13 mouse cellular contexts compared by ENCODE assay signal in the genomic region with DNA sequence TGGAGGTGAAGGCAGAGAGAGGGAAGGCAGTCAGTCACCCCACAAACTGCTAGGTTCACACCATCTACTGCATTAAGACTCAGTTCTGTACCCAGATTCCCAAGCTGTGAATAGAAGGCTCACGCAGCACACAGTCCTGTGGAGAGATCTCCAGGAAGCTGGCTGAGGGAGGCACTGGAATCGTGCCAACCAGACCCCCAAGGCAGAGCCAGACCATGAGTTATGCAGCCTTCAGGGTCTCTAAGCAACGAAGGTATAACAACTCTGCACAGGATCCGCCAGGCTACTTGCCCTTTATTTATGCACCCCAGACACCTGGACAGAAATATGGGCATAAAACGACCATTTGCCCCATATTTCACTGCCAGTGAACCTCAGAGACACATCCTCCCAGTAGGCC.
DNase-seq lines count a peak whose midpoint lies in the region; ATAC-seq and TF ChIP-seq lines count a peak whose summit lies in the region.
"Had no signal": no experiment of that assay in that cellular context is flagged by ENCODE, and none has a peak within 500 bp of the region (broad histone marks: within the 10 kb centered on the region; RNA-seq: fewer than 3 reads in every experiment).

No protein-coding gene starts in this region.

- H3K4me3 ChIP-seq in cerebellum, adult 2 months (replicated peaks; ENCODE audit: insufficient read depth, low read depth, low read length): no peak overlapping the region
- H3K4me3 ChIP-seq in hindbrain, embryonic 12.5 days: no peak overlapping the region
- H3K4me3 ChIP-seq in hindbrain, embryonic 10.5 days: no peak overlapping the region
- no peak overlapping the region for H3K4me3 ChIP-seq in stomach, postnatal 0 days (ENCODE audit: low read depth, low read length)
- H3K4me3 ChIP-seq: liver, embryonic 13.5 days had no signal

- no peak for DNase-seq in cerebellum, adult 2 months
- DNase-seq in cerebellum, postnatal 25 days: no peak
- no peak for DNase-seq in hindbrain, embryonic 10.5 days (ENCODE audit: low spot score)
- DNase-seq in right cerebral cortex, postnatal 4 days: peak; percentile 40
- DNase-seq in right cerebral cortex, postnatal 14 days: no peak
- DNase-seq in stomach, postnatal 0 days (ENCODE audit: low spot score): no peak
- no peak for DNase-seq in right cerebral cortex, postnatal 36 days (ENCODE audit: low spot score in 2 of 2)
- DNase-seq: kidney, adult 18-20 months; layer of hippocampus, postnatal 36 days; liver, embryonic 13.5 days; thymus, postnatal 4 days had no signal

- peaks cover 17% of the 10 kb centered on the region for H3K4me1 ChIP-seq in cerebellum, adult 2 months (ENCODE audit: control insufficient read depth, insufficient read depth, low read length)
- H3K4me1 ChIP-seq in hindbrain, embryonic 12.5 days: peaks cover 73% of the 10 kb centered on the region
- peaks cover 83% of the 10 kb centered on the region for H3K4me1 ChIP-seq in hindbrain, embryonic 10.5 days (replicated peaks)
- H3K4me1 ChIP-seq in stomach, postnatal 0 days (replicated peaks; ENCODE audit: control insufficient read depth, insufficient read depth): no peaks in the 10 kb centered on the region

- ATAC-seq in hindbrain, embryonic 12.5 days (ENCODE audit: low FRiP score): no peak; the same call in 1 of the 2 replicates
- peak; percentile 22; the same call in 1 of the 2 replicates for ATAC-seq in stomach, postnatal 0 days (ENCODE audit: low FRiP score, low TSS enrichment)

- H3K36me3 ChIP-seq in hindbrain, embryonic 12.5 days: 0 out of 2 replicates have a peak, but pooled peaks cover 10% of the 10 kb centered on the region
- H3K36me3 ChIP-seq in hindbrain, embryonic 10.5 days: peaks cover 90% of the 10 kb centered on the region
- no peaks in the 10 kb centered on the region for H3K36me3 ChIP-seq in stomach, postnatal 0 days (ENCODE audit: control insufficient read depth, insufficient read depth, low read length)

- no peak overlapping the region for H3K9ac ChIP-seq in hindbrain, embryonic 12.5 days
- no peak overlapping the region for H3K9ac ChIP-seq in stomach, postnatal 0 days (ENCODE audit: low read length)
- H3K9ac ChIP-seq: liver, embryonic 13.5 days had no signal

- no peaks in the 10 kb centered on the region for H3K27me3 ChIP-seq in cerebellum, adult 2 months (ENCODE audit: control insufficient read depth, insufficient read depth, low read length)
- no peaks in the 10 kb centered on the region for H3K27me3 ChIP-seq in hindbrain, embryonic 12.5 days
- H3K27me3 ChIP-seq in hindbrain, embryonic 10.5 days (ENCODE audit: insufficient read depth, poor library complexity, severe bottlenecking): no peaks in the 10 kb centered on the region
- H3K27me3 ChIP-seq in stomach, postnatal 0 days (ENCODE audit: control insufficient read depth, insufficient read depth, low read length): no peaks in the 10 kb centered on the region
- H3K27me3 ChIP-seq: liver, embryonic 13.5 days had no signal

- no peak overlapping the region for H3K4me2 ChIP-seq in hindbrain, embryonic 12.5 days (replicated peaks)
- no peak overlapping the region for H3K4me2 ChIP-seq in stomach, postnatal 0 days (replicated peaks; ENCODE audit: low read depth)
- H3K4me2 ChIP-seq: liver, embryonic 13.5 days had no signal

- H3K9me3 ChIP-seq in hindbrain, embryonic 12.5 days (replicated peaks): no peaks in the 10 kb centered on the region
- H3K9me3 ChIP-seq in hindbrain, embryonic 10.5 days: no peaks in the 10 kb centered on the region
- H3K9me3 ChIP-seq in stomach, postnatal 0 days (ENCODE audit: control insufficient read depth, low read length): no peaks in the 10 kb centered on the region
- H3K9me3 ChIP-seq: G1E; liver, embryonic 13.5 days had no signal

- 31% methylated on average over 5 of the region's 5 CpGs for WGBS in cerebellum, adult 2 months
- WGBS in hindbrain, embryonic 12.5 days: 50% methylated on average over 5 of the region's 5 CpGs
- WGBS in hindbrain, embryonic 10.5 days: 85% methylated on average over 5 of the region's 5 CpGs
- 48% methylated on average over 5 of the region's 5 CpGs for WGBS in stomach, postnatal 0 days

- 0 out of 2 replicates have a peak overlapping the region, but pooled peaks have one; percentile 38 for H3K27ac ChIP-seq in cerebellum, adult 2 months (ENCODE audit: insufficient read depth, low read length)
- H3K27ac ChIP-seq in hindbrain, embryonic 12.5 days: peak overlapping the region; percentile 62
- H3K27ac ChIP-seq in hindbrain, embryonic 10.5 days: no peak overlapping the region; the same call in 1 of the 2 replicates
- no peak overlapping the region for H3K27ac ChIP-seq in stomach, postnatal 0 days (replicated peaks)
- H3K27ac ChIP-seq: liver, embryonic 13.5 days had no signal

- no peak for TF ChIP-seq EP300 in stomach, postnatal 0 days (optimal IDR thresholded peaks at IDR 0.05)

- TF ChIP-seq CTCF in cerebellum, adult 2 months (IDR thresholded peaks at IDR 0.05; ENCODE audit: borderline replicate concordance, insufficient read depth, low read depth, low read length): no peak
- no peak for TF ChIP-seq CTCF in stomach, postnatal 0 days (IDR thresholded peaks at IDR 0.05; ENCODE audit: low read depth)

- TF ChIP-seq POLR2A in cerebellum, adult 2 months (IDR thresholded peaks at IDR 0.05; ENCODE audit: borderline replicate concordance, insufficient read depth, low read length): no peak

Comparison
In these comparisons a context has a peak if more than half of its experiments do, and no peak if none do; other contexts are left out.
1. H3K27ac ChIP-seq: peak in cerebellum, adult 2 months (single experiment) and hindbrain, embryonic 12.5 days (single experiment); none in hindbrain, embryonic 10.5 days (single experiment) and stomach, postnatal 0 days (single experiment).